Mouse (Mus musculus): ENCODE measurements at regions not wholly inside any gene's neighbourhood (a gene's known extent, or its start where the extent isn't known, plus 50 kb on each side); places are given as distances from the start of the nearest gene placed in this dataset.
A peak's percentile ranks its signal among the peaks of the same experiment; 100 is the strongest.

DNA sequence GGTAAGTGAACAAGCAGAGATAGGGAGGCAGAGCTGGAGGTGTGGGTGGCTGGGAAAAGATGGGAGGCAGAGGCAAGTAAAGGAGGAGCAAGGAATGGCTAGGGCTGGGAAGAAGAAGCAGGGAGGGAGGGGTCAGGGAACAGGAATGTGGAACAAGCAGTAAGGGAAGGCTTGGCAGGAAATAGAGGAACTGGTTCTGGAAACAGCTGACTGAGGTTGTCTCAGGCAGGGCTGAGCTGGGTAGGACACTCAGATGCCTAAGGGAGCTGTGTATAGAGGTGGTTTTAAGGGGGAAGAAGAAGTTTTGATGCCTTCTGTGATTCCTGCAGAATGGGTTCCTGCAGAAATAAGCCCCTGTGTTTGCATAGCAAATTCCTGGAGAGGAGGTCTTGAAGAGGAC, 92.7 kb downstream of the Nucb2 start:
- H3K79me2 ChIP-seq (replicated peaks; ENCODE audit: control insufficient read depth, insufficient read depth, low read length) = no peaks in the 10 kb centered on the region
- no peak overlapping the region for H3K4me3 ChIP-seq
- H3K9ac ChIP-seq (ENCODE audit: low read depth, low read length) = no peak overlapping the region
- DNase-seq = no peak
- intact Hi-C loops (cut with DNase I) = no loop called here
- no peak for TF ChIP-seq CTCF (IDR thresholded peaks at IDR 0.05)
- no peak for TF ChIP-seq EP300 (IDR thresholded peaks at IDR 0.05; ENCODE audit: insufficient read depth, low read depth, low read length)
- no peak for TF ChIP-seq POLR2A (IDR thresholded peaks at IDR 0.05; ENCODE audit: insufficient read depth, low read depth, low read length)
- H3K27ac ChIP-seq = no peak overlapping the region
- H3K4me1 ChIP-seq (ENCODE audit: control insufficient read depth, insufficient read depth, low read length) = no peaks in the 10 kb centered on the region
- no peaks in the 10 kb centered on the region for H3K27me3 ChIP-seq (ENCODE audit: control insufficient read depth, insufficient read depth, low read length)
- no peaks in the 10 kb centered on the region for H3K36me3 ChIP-seq (ENCODE audit: control insufficient read depth, insufficient read depth, low read length)

DNA sequence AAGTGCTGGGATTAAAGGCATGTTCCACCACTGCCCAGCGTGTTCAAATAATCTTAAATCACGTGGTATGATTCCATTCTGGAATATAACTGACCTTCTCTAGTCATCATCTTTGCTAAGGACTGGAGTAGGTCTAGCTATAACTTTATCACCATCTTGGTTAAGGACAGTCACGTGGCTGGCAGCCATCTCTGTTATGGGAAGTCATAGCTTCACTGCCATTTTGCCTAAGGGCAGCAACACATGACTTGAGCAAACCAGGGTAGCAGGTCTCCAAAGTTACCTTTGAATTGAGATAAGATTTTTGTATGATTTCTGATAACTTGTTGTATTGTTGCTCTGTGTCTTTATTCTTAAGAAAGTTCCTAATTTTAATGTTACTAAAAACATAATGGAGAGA, 96.2 kb downstream of the Nucb2 start:
- no peaks in the 10 kb centered on the region for H3K4me1 ChIP-seq (ENCODE audit: control insufficient read depth, insufficient read depth, low read length)
- TF ChIP-seq POLR2A (IDR thresholded peaks at IDR 0.05; ENCODE audit: insufficient read depth, low read depth, low read length) (no peak), CTCF (IDR thresholded peaks at IDR 0.05) (no peak), EP300 (IDR thresholded peaks at IDR 0.05; ENCODE audit: insufficient read depth, low read depth, low read length) (no peak)
- no peak overlapping the region for H3K4me3 ChIP-seq
- WGBS = 80% methylated on average over 3 of the region's 3 CpGs
- H3K27ac ChIP-seq = no peak overlapping the region
- no peak overlapping the region for H3K9ac ChIP-seq (ENCODE audit: low read depth, low read length)
- intact Hi-C loops (cut with DNase I) = no loop called here
- no peaks in the 10 kb centered on the region for H3K27me3 ChIP-seq (ENCODE audit: control insufficient read depth, insufficient read depth, low read length)
- DNase-seq = no peak
- H3K79me2 ChIP-seq (replicated peaks; ENCODE audit: control insufficient read depth, insufficient read depth, low read length) = no peaks in the 10 kb centered on the region
- no peaks in the 10 kb centered on the region for H3K36me3 ChIP-seq (ENCODE audit: control insufficient read depth, insufficient read depth, low read length)

GRCm38 (mm10) chr7:116603167-116603839, 99.1 kb downstream of the Nucb2 start:
- TF ChIP-seq POLR2A (IDR thresholded peaks at IDR 0.05; ENCODE audit: insufficient read depth, low read depth, low read length) (no peak), CTCF (IDR thresholded peaks at IDR 0.05) (no peak), EP300 (IDR thresholded peaks at IDR 0.05; ENCODE audit: insufficient read depth, low read depth, low read length) (no peak)
- DNase-seq = peak in 1 of 2 experiments; percentile 26
- intact Hi-C loops (cut with DNase I) = no loop called here
- H3K27ac ChIP-seq = no peak overlapping the region
- H3K4me1 ChIP-seq (ENCODE audit: control insufficient read depth, insufficient read depth, low read length) = no peaks in the 10 kb centered on the region; the same call in 1 of the 2 replicates
- H3K27me3 ChIP-seq (ENCODE audit: control insufficient read depth, insufficient read depth, low read length) = no peaks in the 10 kb centered on the region
- H3K79me2 ChIP-seq (replicated peaks; ENCODE audit: control insufficient read depth, insufficient read depth, low read length) = no peaks in the 10 kb centered on the region
- no peak overlapping the region for H3K4me3 ChIP-seq
- no peaks in the 10 kb centered on the region for H3K36me3 ChIP-seq (ENCODE audit: control insufficient read depth, insufficient read depth, low read length)
- H3K9ac ChIP-seq (ENCODE audit: low read depth, low read length) = no peak overlapping the region
- 60% methylated on average over 6 of the region's 6 CpGs for WGBS

DNA sequence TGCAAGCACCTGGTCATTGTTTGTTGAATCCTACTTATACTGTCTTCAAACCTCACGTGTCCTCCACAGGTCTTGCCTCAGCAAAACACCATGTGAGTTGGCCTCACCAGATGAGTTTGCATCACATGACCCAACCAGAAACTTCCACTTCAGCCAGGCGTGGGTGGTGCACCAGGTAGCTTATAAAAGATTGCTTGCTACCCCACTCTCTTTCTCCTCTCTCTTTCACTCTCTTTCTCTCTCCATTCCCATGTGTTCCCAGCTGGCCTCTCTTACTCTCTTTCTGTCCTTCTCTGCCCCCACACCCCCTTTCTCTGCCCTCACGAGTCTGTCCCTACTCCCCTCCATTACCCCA, 99.6 kb downstream of the Nucb2 start:
- H3K36me3 ChIP-seq (ENCODE audit: control insufficient read depth, insufficient read depth, low read length) = no peaks in the 10 kb centered on the region
- H3K9ac ChIP-seq (ENCODE audit: low read depth, low read length) = no peak overlapping the region
- intact Hi-C loops (cut with DNase I) = no loop called here
- H3K4me3 ChIP-seq = no peak overlapping the region
- H3K4me1 ChIP-seq (ENCODE audit: control insufficient read depth, insufficient read depth, low read length) = no peaks in the 10 kb centered on the region; the same call in 1 of the 2 replicates
- H3K79me2 ChIP-seq (replicated peaks; ENCODE audit: control insufficient read depth, insufficient read depth, low read length) = no peaks in the 10 kb centered on the region
- WGBS = 81% methylated on average over 3 of the region's 3 CpGs
- no peak overlapping the region for H3K27ac ChIP-seq
- TF ChIP-seq CTCF (IDR thresholded peaks at IDR 0.05) (no peak), POLR2A (IDR thresholded peaks at IDR 0.05; ENCODE audit: insufficient read depth, low read depth, low read length) (no peak), EP300 (IDR thresholded peaks at IDR 0.05; ENCODE audit: insufficient read depth, low read depth, low read length) (no peak)
- no peak for DNase-seq
- no peaks in the 10 kb centered on the region for H3K27me3 ChIP-seq (ENCODE audit: control insufficient read depth, insufficient read depth, low read length)

DNA sequence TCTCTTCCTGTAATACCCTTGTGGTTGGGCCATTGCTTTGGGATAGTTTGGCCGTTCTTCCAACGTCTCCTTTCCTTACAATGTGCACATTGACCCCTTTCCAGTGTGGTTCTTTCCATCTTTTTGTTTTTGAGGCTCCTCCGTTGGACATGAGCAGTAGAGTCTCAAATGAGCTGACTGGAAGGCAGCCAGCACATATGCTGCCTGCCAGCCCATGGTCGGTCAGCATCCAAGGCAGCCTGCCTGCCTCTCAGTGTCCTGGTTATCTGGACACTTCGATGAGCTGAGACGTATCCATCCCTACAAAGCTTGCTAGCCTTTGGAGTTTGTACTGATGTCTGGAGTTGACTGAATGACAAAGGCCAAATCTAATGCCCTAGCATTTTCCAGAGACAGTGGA, 102.1 kb downstream of the Nucb2 start:
- intact Hi-C loops (cut with DNase I) = loop anchor here (5.0 kb wide), 1 partner anchor 164 kb away; the partner anchor contains the start of gene Pik3c2a
- WGBS = 56% methylated on average over 6 of the region's 6 CpGs
- H3K4me3 ChIP-seq = no peak overlapping the region
- no peaks in the 10 kb centered on the region; the same call in 1 of the 2 replicates for H3K4me1 ChIP-seq (ENCODE audit: control insufficient read depth, insufficient read depth, low read length)
- H3K27me3 ChIP-seq (ENCODE audit: control insufficient read depth, insufficient read depth, low read length) = no peaks in the 10 kb centered on the region
- H3K36me3 ChIP-seq (ENCODE audit: control insufficient read depth, insufficient read depth, low read length) = no peaks in the 10 kb centered on the region
- H3K27ac ChIP-seq = no peak overlapping the region
- H3K9ac ChIP-seq (ENCODE audit: low read depth, low read length) = no peak overlapping the region
- DNase-seq = no peak
- TF ChIP-seq POLR2A (IDR thresholded peaks at IDR 0.05; ENCODE audit: insufficient read depth, low read depth, low read length) = no peak
- no peak for TF ChIP-seq CTCF (IDR thresholded peaks at IDR 0.05)
- TF ChIP-seq EP300 (IDR thresholded peaks at IDR 0.05; ENCODE audit: insufficient read depth, low read depth, low read length) = no peak
- H3K79me2 ChIP-seq (replicated peaks; ENCODE audit: control insufficient read depth, insufficient read depth, low read length) = no peaks in the 10 kb centered on the region

GRCm38 (mm10) chr7:116606751-116607483, 102.7 kb downstream of the Nucb2 start:
- no peak for TF ChIP-seq POLR2A (IDR thresholded peaks at IDR 0.05; ENCODE audit: insufficient read depth, low read depth, low read length)
- TF ChIP-seq CTCF (IDR thresholded peaks at IDR 0.05) = no peak
- TF ChIP-seq EP300 (IDR thresholded peaks at IDR 0.05; ENCODE audit: insufficient read depth, low read depth, low read length) = no peak
- no peak for DNase-seq
- H3K79me2 ChIP-seq (replicated peaks; ENCODE audit: control insufficient read depth, insufficient read depth, low read length) = no peaks in the 10 kb centered on the region
- no peaks in the 10 kb centered on the region for H3K27me3 ChIP-seq (ENCODE audit: control insufficient read depth, insufficient read depth, low read length)
- WGBS = 60% methylated on average over 6 of the region's 6 CpGs
- no peaks in the 10 kb centered on the region; the same call in 1 of the 2 replicates for H3K4me1 ChIP-seq (ENCODE audit: control insufficient read depth, insufficient read depth, low read length)
- intact Hi-C loops (cut with DNase I) = loop anchor here (5.0 kb wide), 1 partner anchor 165 kb away; the partner anchor contains the start of gene Pik3c2a
- H3K9ac ChIP-seq (ENCODE audit: low read depth, low read length) = no peak overlapping the region
- H3K36me3 ChIP-seq (ENCODE audit: control insufficient read depth, insufficient read depth, low read length) = no peaks in the 10 kb centered on the region
- no peak overlapping the region for H3K27ac ChIP-seq
- H3K4me3 ChIP-seq = no peak overlapping the region

Measured in heart, adult 2 months (tissue).